Comparison of ENCODE assay signal across 17 mouse cellular contexts in genomic region chr4:134856501-134856900, GRCm38 (mm10). TPM values are rescaled to one million over a fixed set of nuclear protein-coding genes. Genes with fewer than 3 reads are reported as not detected.
DNase-seq lines count a peak whose midpoint lies in the region; ATAC-seq lines count a peak whose summit lies in the region.
"Had no signal": no experiment of that assay in that cellular context is flagged by ENCODE, and none has a peak within 500 bp of the region (broad histone marks: within the 10 kb centered on the region; RNA-seq: fewer than 3 reads in every experiment).

No protein-coding gene starts in this region.

- WGBS in hindbrain, embryonic 10.5 days: 38% methylated on average over 5 of the region's 5 CpGs
- 27% methylated on average over 5 of the region's 5 CpGs for WGBS in hindbrain, embryonic 12.5 days

- no peak overlapping the region for H3K4me3 ChIP-seq in hindbrain, embryonic 10.5 days
- H3K4me3 ChIP-seq in hindbrain, embryonic 12.5 days: no peak overlapping the region
- H3K4me3 ChIP-seq: heart, adult 2 months; limb, embryonic 12.5 days; midbrain, embryonic 12.5 days had no signal

- no peaks in the 10 kb centered on the region for H3K36me3 ChIP-seq in hindbrain, embryonic 10.5 days
- no peaks in the 10 kb centered on the region for H3K36me3 ChIP-seq in hindbrain, embryonic 12.5 days
- H3K36me3 ChIP-seq: limb, embryonic 12.5 days; midbrain, embryonic 12.5 days had no signal

- H3K9me3 ChIP-seq in hindbrain, embryonic 10.5 days: no peaks in the 10 kb centered on the region
- no peaks in the 10 kb centered on the region for H3K9me3 ChIP-seq in hindbrain, embryonic 12.5 days (replicated peaks)
- H3K9me3 ChIP-seq: limb, embryonic 12.5 days; midbrain, embryonic 12.5 days had no signal

- peaks cover 22% of the 10 kb centered on the region for H3K27me3 ChIP-seq in hindbrain, embryonic 10.5 days (ENCODE audit: insufficient read depth, poor library complexity, severe bottlenecking)
- H3K27me3 ChIP-seq in hindbrain, embryonic 12.5 days: peaks cover 26% of the 10 kb centered on the region

- no peak for DNase-seq in hindbrain, embryonic 10.5 days (ENCODE audit: low spot score)
- DNase-seq in 3134 (ENCODE audit: extremely low read depth, insufficient read length, low spot score) (peak; percentile 22), ZHBTc4 (ENCODE audit: low read depth, low spot score) (peak; percentile 92)
- peak; percentile 36 to 53 for DNase-seq in kidney, postnatal 4 days
- no peak for DNase-seq in embryo, embryonic 10 days (ENCODE audit: low spot score)
- no peak for DNase-seq in cerebellum, adult 9-10 months
- no peak for DNase-seq in adrenal gland, adult 2 months
- DNase-seq: adrenal gland, postnatal 14 days; heart, adult 2 months; heart, postnatal 4 days; layer of hippocampus, postnatal 36 days; lung, postnatal 10 days had no signal

- no peak for ATAC-seq in hindbrain, embryonic 12.5 days (ENCODE audit: low FRiP score)
- ATAC-seq: intestine, embryonic 16.5 days had no signal

- no peak overlapping the region for H3K4me2 ChIP-seq in hindbrain, embryonic 12.5 days (replicated peaks)
- H3K4me2 ChIP-seq: limb, embryonic 12.5 days; midbrain, embryonic 12.5 days had no signal

- H3K9ac ChIP-seq in hindbrain, embryonic 12.5 days: no peak overlapping the region
- H3K9ac ChIP-seq: midbrain, embryonic 12.5 days had no signal

- peak overlapping the region; percentile 35; the same call in 1 of the 2 replicates for H3K27ac ChIP-seq in hindbrain, embryonic 10.5 days
- no peak overlapping the region for H3K27ac ChIP-seq in hindbrain, embryonic 12.5 days
- H3K27ac ChIP-seq: heart, adult 2 months; limb, embryonic 12.5 days; midbrain, embryonic 12.5 days had no signal

- peaks cover 27% of the 10 kb centered on the region for H3K4me1 ChIP-seq in hindbrain, embryonic 10.5 days (replicated peaks)
- peaks cover 7% of the 10 kb centered on the region for H3K4me1 ChIP-seq in hindbrain, embryonic 12.5 days

RNA-seq across cellular contexts. Expression of gene Maco1, which starts 3.4 kb away (rescaled TPM):
- polyA plus RNA-seq in hindbrain, embryonic 10.5 days (2016; fragmentation: Nextera tagmentation; extraction: Ambion mirVana): 39.2 and 48.2 TPM in 2 replicates
- polyA plus RNA-seq in hindbrain, embryonic 12.5 days (2016; fragmentation: Nextera tagmentation; extraction: Ambion mirVana): 89.8 and 97.9 TPM in 2 replicates
- total RNA-seq in adrenal gland, adult 2 months (2021): 10 to 100 TPM; 35.6 to 37.1 TPM
- 14.2 and 15.6 TPM in 2 replicates for polyA plus RNA-seq in adrenal gland, adult 2 months (2012; rRNA removed)

RNA-seq across cellular contexts. Expression of gene Rhd, which starts 7.8 kb away (rescaled TPM):
- polyA plus RNA-seq in hindbrain, embryonic 10.5 days (2016; fragmentation: Nextera tagmentation; extraction: Ambion mirVana): 11.2 and 12.5 TPM in 2 replicates
- polyA plus RNA-seq in hindbrain, embryonic 12.5 days (2016; fragmentation: Nextera tagmentation; extraction: Ambion mirVana): 7.9 and 10.1 TPM in 2 replicates
- not detected for total RNA-seq in adrenal gland, adult 2 months (2021)
- 0.09 and 0.12 TPM in 2 replicates for polyA plus RNA-seq in adrenal gland, adult 2 months (2012; rRNA removed)
- total RNA-seq: layer of hippocampus, postnatal 36 days had no signal
- polyA plus RNA-seq: small intestine, adult 2 months had no signal

RNA-seq across cellular contexts. Expression of gene Tmem50a, which starts 58.3 kb away (rescaled TPM):
- polyA plus RNA-seq in hindbrain, embryonic 10.5 days (2016; fragmentation: Nextera tagmentation; extraction: Ambion mirVana): 132 and 149 TPM in 2 replicates
- polyA plus RNA-seq in hindbrain, embryonic 12.5 days (2016; fragmentation: Nextera tagmentation; extraction: Ambion mirVana): 163 and 169 TPM in 2 replicates
- 100 to 1,000 TPM; 231 to 336 TPM for total RNA-seq in adrenal gland, adult 2 months (2021)
- 150 and 191 TPM in 2 replicates for polyA plus RNA-seq in adrenal gland, adult 2 months (2012; rRNA removed)

Comparison
In these comparisons a context has a peak if more than half of its experiments do, and no peak if none do; other contexts are left out.
1. DNase-seq: peak in 3134 (single experiment), ZHBTc4 (single experiment) and kidney, postnatal 4 days (2 of 2); none in hindbrain, embryonic 10.5 days (single experiment), embryo, embryonic 10 days (single experiment), cerebellum, adult 9-10 months (single experiment) and adrenal gland, adult 2 months (single experiment).